Mouse (Mus musculus): ENCODE data around the gene Olfr95. TPM values are rescaled to one million over a fixed set of nuclear protein-coding genes. Genes with fewer than 3 reads are reported as not detected.
"Not testable (repeated sequence)": the region's sequence is repeated elsewhere in the genome, so short reads cannot be mapped to it uniquely, and the experiment has no call there.

The Olfr95 gene
- not detected in 2 replicates for polyA plus RNA-seq (2016; fragmentation: Nextera tagmentation; extraction: Ambion mirVana)

DNA sequence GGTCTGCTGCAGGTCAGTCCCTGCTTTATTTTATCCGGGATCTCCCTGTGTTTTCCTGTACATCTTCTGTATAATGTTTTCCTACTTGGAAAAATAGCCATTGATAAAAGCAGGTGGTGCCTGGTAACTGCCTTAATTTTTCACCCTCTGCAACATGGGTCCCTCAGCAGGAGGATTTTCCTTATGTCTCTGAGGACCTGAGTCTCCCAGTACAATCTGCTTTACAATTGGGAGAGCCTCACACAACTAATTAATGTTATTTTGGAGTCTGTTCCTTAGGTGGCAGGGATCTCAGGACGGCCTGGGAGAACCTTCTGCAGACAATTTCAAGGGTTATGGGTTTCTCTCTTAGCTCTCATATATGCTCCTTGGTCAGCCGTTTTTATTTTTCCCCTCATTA, at the start of gene Olfr95:
Gene Olfr95, minus strand, starts transcription at position 101 of the 400 bp plus-strand sequence.
- no peak for ATAC-seq (ENCODE audit: insufficient number of reproducible peaks, insufficient read depth, low FRiP score, low TSS enrichment)
- H3K4me1 ChIP-seq, result no peaks in the 10 kb centered on the region
- H3K4me2 ChIP-seq (replicated peaks), result no peak within 1 kb of the TSS
- no peaks in the 10 kb centered on the region for H3K36me3 ChIP-seq
- no peak within 1 kb of the TSS for H3K27ac ChIP-seq
- peaks cover 5% of the 10 kb centered on the region; the same call in 1 of the 2 replicates for H3K9me3 ChIP-seq
- H3K4me3 ChIP-seq, result no peak within 1 kb of the TSS
- no peak within 1 kb of the TSS for H3K9ac ChIP-seq
- peaks cover 25% of the 10 kb centered on the region for H3K27me3 ChIP-seq
- WGBS, result 65% methylated on average over 3 of the region's 3 CpGs

GRCm38 (mm10) chr17:37250544-37250943, 37.6 kb upstream of the Olfr95 start:
- H3K27ac ChIP-seq, result no peak overlapping the region
- H3K27me3 ChIP-seq, result no peaks in the 10 kb centered on the region
- WGBS, result 13% methylated on average over 1 of the region's 1 CpGs
- H3K9ac ChIP-seq, result no peak overlapping the region
- no peaks in the 10 kb centered on the region for H3K4me1 ChIP-seq
- H3K36me3 ChIP-seq, result no peaks in the 10 kb centered on the region
- no peak for ATAC-seq (ENCODE audit: insufficient number of reproducible peaks, insufficient read depth, low FRiP score, low TSS enrichment)
- no peak overlapping the region for H3K4me2 ChIP-seq (replicated peaks)
- no peaks in the 10 kb centered on the region for H3K9me3 ChIP-seq
- H3K4me3 ChIP-seq, result no peak overlapping the region

GRCm38 (mm10) chr17:37249460-37249859, 36.5 kb upstream of the Olfr95 start:
- no peaks in the 10 kb centered on the region for H3K36me3 ChIP-seq
- no peak overlapping the region for H3K27ac ChIP-seq
- ATAC-seq (ENCODE audit: insufficient number of reproducible peaks, insufficient read depth, low FRiP score, low TSS enrichment), result no peak

DNA sequence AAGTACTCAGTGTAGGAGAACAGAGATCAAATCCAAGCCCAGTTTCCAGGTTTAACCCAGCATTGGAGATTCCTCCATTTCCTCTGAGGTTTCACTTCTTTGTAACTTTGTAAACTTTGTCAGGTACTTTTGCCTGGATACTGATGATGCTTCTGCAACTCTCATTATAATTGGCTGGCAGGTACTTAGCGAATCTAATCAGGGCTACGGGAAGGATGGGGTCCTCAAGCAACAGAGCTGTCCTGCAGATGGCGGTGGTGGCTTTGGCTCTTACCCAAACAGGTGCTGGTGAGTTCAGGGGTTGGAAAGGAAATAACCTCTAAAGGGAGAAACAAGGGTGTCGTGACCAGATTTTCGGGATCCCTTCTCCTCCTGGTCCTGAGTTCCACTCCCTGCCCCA, 33.8 kb upstream of the Olfr95 start:
- Histone ChIP-seq H3K4me3 (no peak overlapping the region), H3K9ac (no peak overlapping the region), H3K27me3 (no peaks in the 10 kb centered on the region), H3K4me1 (no peaks in the 10 kb centered on the region), H3K27ac (no peak overlapping the region), H3K36me3 (no peaks in the 10 kb centered on the region), H3K9me3 (no peaks in the 10 kb centered on the region), H3K4me2 (replicated peaks) (no peak overlapping the region)
- WGBS, result 36% methylated on average over 5 of the region's 5 CpGs
- no peak for ATAC-seq (ENCODE audit: insufficient number of reproducible peaks, insufficient read depth, low FRiP score, low TSS enrichment)

More at GRCm38 (mm10) chr17:37249460-37249859, 36.5 kb upstream of the Olfr95 start:
- Histone ChIP-seq H3K27me3 (no peaks in the 10 kb centered on the region), H3K9ac (no peak overlapping the region), H3K4me3 (no peak overlapping the region), H3K4me1 (no peaks in the 10 kb centered on the region), H3K4me2 (replicated peaks) (no peak overlapping the region), H3K9me3 (no peaks in the 10 kb centered on the region)

DNA sequence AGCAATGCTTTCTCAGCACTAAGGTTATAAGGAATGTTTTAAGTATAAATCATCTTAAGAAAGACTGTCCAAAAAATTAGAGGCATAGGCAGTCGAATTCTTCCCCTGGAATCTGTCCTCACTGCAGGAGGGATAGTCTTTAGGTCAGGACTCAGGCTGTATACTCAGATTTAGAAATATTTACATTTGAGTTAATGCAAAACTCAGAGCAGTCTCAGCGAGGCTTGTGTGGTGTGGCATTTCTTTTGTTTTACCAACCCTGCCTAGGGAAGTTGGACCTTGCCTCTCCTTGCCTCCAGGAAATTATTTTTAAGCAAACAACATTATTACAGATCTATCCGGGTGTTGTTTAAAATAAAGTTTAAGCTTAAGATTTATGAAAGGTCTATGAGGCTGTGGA, 29.3 kb upstream of the Olfr95 start:
- Histone ChIP-seq H3K27me3 (no peaks in the 10 kb centered on the region), H3K36me3 (no peaks in the 10 kb centered on the region), H3K9ac (no peak overlapping the region), H3K9me3 (no peaks in the 10 kb centered on the region), H3K4me2 (replicated peaks) (no peak overlapping the region), H3K27ac (no peak overlapping the region), H3K4me3 (no peak overlapping the region), H3K4me1 (no peaks in the 10 kb centered on the region)
- WGBS, result 57% methylated on average over 3 of the region's 3 CpGs
- ATAC-seq (ENCODE audit: insufficient number of reproducible peaks, insufficient read depth, low FRiP score, low TSS enrichment), result no peak

DNA sequence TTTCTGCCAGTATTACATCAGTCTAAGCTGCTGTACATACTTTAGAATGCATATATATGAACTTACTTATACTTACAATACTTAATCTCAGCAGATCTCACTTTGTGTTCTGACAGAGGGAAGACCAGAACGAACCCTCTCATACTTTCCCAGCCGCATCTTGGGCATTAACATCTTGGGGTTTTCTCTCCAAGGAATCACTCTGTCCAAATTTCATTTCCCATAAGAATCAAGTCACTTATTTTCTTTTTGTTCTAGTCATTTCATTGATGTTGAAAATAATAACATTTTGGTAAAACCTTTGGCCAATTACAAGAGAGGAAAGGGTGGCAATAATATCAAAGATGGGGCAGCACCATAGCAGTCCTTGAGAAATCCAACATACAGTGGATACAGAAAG, 24.3 kb upstream of the Olfr95 start, which contains the start of gene Olfr97:
Gene Olfr97, minus strand, starts transcription at position 101 of the 400 bp plus-strand sequence.
- not testable (repeated sequence) for H3K27me3 ChIP-seq; H3K9me3 ChIP-seq; H3K27ac ChIP-seq; H3K4me2 ChIP-seq (replicated peaks); ATAC-seq (ENCODE audit: insufficient number of reproducible peaks, insufficient read depth, low FRiP score, low TSS enrichment); H3K9ac ChIP-seq; H3K36me3 ChIP-seq; H3K4me1 ChIP-seq; H3K4me3 ChIP-seq
- WGBS, result 91% methylated on average over 2 of the region's 2 CpGs

DNA sequence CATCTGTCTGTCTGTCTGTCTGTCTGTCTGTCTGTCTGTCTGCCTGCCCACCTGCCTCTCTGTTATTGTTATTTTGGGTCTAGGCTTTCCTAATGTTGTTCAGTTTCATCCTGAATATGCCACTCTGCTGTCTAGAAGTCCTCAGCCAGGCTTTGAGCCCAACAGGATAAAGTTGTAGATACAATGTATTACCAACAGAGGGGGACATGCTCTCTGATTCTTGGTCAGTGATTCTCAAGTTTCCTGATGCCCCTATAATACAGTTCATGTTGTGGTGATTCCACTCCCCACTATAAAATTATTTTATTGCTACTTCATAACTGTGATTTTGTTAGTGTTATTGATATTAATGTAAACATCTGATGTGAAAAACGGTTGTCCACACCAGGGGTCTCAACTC, 9.0 kb upstream of the Olfr95 start:
- Histone ChIP-seq H3K36me3 (no peaks in the 10 kb centered on the region), H3K4me1 (no peaks in the 10 kb centered on the region), H3K27ac (no peak overlapping the region), H3K4me2 (replicated peaks) (no peak overlapping the region), H3K9me3 (peaks cover 5% of the 10 kb centered on the region; the same call in 1 of the 2 replicates), H3K4me3 (no peak overlapping the region), H3K27me3 (no peaks in the 10 kb centered on the region), H3K9ac (no peak overlapping the region)
- whole genome bisulfite sequencing, result 35% methylated on average over 1 of the region's 1 CpGs
- no peak for ATAC-seq (ENCODE audit: insufficient number of reproducible peaks, insufficient read depth, low FRiP score, low TSS enrichment)

DNA sequence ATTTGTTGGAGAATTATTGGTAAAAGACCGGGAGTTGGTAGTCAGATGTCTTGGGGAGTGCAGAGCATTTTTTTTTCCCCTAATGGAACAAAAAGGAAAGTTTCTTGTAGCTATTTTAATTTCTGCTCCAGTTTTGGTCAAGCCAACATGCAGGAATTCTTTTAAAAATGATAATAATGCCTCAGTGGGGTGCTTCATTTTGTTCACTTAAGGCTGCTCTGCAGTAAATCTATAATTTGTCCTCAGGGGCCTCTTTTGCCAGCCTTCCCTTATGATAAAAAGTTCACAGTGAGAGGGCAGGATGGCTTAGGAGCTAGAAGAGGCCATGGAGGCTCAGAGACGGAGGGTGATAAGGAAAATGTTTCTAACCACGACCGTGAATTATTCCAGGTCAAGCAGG, 6.9 kb upstream of the Olfr95 start, which contains the start of gene Olfr96:
Gene Olfr96, plus strand, starts transcription at position 301 of the 400 bp plus-strand sequence.
- WGBS, result 66% methylated on average over 4 of the region's 4 CpGs
- no peak within 1 kb of the TSS for H3K9ac ChIP-seq

DNA sequence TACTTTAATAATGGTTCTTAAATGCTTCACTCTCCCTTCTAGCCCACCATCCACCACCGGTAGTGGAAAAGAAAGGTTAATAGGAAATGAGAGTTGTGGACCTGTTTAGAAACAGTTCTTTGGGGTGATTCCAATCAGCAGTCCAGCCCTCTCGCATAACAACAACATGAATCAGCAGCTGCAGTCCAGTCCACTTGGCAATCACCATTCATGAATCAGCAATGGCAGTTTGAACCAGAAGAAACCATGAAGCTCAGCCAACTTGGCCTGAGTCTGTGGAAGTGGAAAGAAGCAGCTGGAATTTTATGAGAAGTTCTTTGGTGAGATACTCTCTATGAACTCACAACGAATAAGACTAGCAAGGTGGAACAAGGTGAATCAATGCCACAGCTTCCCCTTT, 5.6 kb upstream of the Olfr95 start:
- H3K36me3 ChIP-seq, result no peaks in the 10 kb centered on the region
- ATAC-seq (ENCODE audit: insufficient number of reproducible peaks, insufficient read depth, low FRiP score, low TSS enrichment), result no peak
- no peaks in the 10 kb centered on the region for H3K27me3 ChIP-seq
- peaks cover 5% of the 10 kb centered on the region; the same call in 1 of the 2 replicates for H3K9me3 ChIP-seq
- WGBS, result 82% methylated on average over 3 of the region's 3 CpGs
- no peak overlapping the region for H3K9ac ChIP-seq
- H3K4me2 ChIP-seq (replicated peaks), result no peak overlapping the region
- H3K4me3 ChIP-seq, result no peak overlapping the region
- no peaks in the 10 kb centered on the region for H3K4me1 ChIP-seq
- H3K27ac ChIP-seq, result no peak overlapping the region

More for the DNA sequence above, 6.9 kb upstream of the Olfr95 start, which contains the start of gene Olfr96:
- no peak within 1 kb of the TSS for H3K4me2 ChIP-seq (replicated peaks)
- H3K27me3 ChIP-seq, result no peaks in the 10 kb centered on the region
- peaks cover 5% of the 10 kb centered on the region; the same call in 1 of the 2 replicates for H3K9me3 ChIP-seq
- no peaks in the 10 kb centered on the region for H3K4me1 ChIP-seq
- no peaks in the 10 kb centered on the region for H3K36me3 ChIP-seq
- no peak within 1 kb of the TSS for H3K4me3 ChIP-seq
- no peak within 1 kb of the TSS for H3K27ac ChIP-seq
- no peak for ATAC-seq (ENCODE audit: insufficient number of reproducible peaks, insufficient read depth, low FRiP score, low TSS enrichment)

DNA sequence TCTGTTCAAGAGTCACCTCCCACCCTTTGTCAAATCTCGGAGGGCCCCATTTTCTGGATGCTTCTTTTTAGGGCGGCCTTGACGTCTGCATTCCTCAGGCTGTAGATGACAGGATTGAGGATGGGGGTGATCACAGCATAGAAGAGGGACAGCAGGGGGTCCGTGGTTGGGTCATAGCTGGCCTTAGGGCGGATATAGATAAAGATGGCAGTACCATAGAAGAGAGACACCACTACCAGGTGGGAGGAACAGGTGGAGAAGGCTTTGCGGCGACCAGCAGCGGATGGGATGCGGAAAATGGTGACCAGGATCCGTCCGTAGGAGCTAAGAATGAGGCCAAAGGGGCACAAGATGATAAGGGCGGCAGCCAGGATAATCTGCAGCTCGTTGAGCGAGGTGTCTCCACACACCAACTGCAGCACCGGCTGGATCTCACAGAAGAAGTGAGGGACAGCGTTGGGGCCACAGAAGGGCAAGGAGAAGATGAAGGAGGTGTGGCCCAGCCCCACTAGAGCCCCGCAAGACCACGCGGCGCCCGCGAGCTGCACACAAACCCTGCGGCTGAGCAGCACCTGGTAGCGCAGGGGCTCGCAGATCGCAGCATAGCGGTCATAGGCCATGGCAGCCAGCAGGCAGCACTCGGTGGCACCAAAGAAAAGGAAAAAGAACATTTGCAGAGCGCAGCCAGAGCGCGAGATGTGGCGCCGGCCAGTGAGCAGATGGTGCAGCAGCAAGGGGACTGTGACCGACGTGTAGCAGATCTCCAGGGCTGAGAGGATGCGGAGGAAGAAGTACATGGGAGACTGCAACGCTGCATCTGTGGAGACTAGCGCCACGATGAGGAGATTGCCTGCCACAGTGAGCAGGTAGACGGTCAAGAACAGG, 1.8 kb downstream of the Olfr95 start:
- Histone ChIP-seq H3K36me3 (no peaks in the 10 kb centered on the region), H3K4me3 (peak overlapping the region; percentile 16), H3K4me2 (replicated peaks) (peak overlapping the region; percentile 42), H3K27me3 (peaks cover 25% of the 10 kb centered on the region), H3K27ac (no peak overlapping the region), H3K9ac (no peak overlapping the region), H3K9me3 (no peaks in the 10 kb centered on the region), H3K4me1 (no peaks in the 10 kb centered on the region)
- WGBS, result 16% methylated on average over 40 of the region's 40 CpGs
- ATAC-seq (ENCODE audit: insufficient number of reproducible peaks, insufficient read depth, low FRiP score, low TSS enrichment), result no peak

GRCm38 (mm10) chr17:37203917-37204236, 9.0 kb downstream of the Olfr95 start:
- WGBS, result 29% methylated on average over 3 of the region's 3 CpGs
- no peak overlapping the region for H3K4me2 ChIP-seq (replicated peaks)
- no peaks in the 10 kb centered on the region for H3K27me3 ChIP-seq
- H3K9me3 ChIP-seq, result no peaks in the 10 kb centered on the region
- H3K36me3 ChIP-seq, result no peaks in the 10 kb centered on the region
- no peak overlapping the region for H3K4me3 ChIP-seq
- H3K9ac ChIP-seq, result no peak overlapping the region
- no peaks in the 10 kb centered on the region for H3K4me1 ChIP-seq
- ATAC-seq (ENCODE audit: insufficient number of reproducible peaks, insufficient read depth, low FRiP score, low TSS enrichment), result 0 out of 2 replicates have a peak, but pooled peaks have one; percentile 10
- H3K27ac ChIP-seq, result no peak overlapping the region

DNA sequence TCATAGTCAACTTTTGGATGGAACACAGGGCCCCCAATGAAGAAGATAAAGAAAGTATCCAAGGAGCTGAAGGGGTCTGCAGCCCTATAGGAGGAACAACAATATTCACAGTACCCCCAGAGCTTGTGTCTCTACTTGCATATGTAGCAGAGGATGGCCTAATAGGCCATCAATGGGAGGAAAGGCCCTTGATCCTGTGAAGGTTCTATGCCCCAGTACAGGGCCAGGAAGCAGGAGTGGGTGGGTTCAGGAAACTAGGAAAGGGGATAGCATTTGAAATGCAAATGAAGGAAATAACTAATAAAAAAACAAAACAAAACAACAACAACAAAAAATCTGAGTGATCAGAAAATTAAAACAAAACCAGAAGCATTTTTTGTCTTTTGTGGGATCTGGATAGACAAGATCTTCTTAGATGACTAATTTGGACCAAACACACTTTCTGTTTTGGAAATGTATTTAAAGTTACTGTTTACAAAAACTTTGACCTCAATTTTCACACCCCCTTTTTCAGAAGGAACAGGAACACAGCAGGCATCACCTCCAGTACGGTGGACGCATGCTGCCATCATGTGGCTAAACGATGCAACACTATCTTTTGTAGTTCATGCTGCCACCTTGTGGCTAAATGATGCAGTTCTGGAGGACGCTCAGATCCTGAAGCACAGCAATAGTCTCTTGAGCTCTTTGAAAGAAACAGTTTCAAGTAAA, 9.6 kb downstream of the Olfr95 start:
- ATAC-seq (ENCODE audit: insufficient number of reproducible peaks, insufficient read depth, low FRiP score, low TSS enrichment), result peak; percentile 28; the same call in 1 of the 2 replicates
- no peaks in the 10 kb centered on the region for H3K4me1 ChIP-seq
- H3K9ac ChIP-seq, result no peak overlapping the region
- no peak overlapping the region for H3K4me3 ChIP-seq
- no peaks in the 10 kb centered on the region for H3K9me3 ChIP-seq
- no peak overlapping the region for H3K27ac ChIP-seq
- H3K4me2 ChIP-seq (replicated peaks), result no peak overlapping the region
- H3K27me3 ChIP-seq, result peaks cover 4% of the 10 kb centered on the region
- under 1% methylated on average over 4 of the region's 4 CpGs for WGBS
- no peaks in the 10 kb centered on the region for H3K36me3 ChIP-seq

Data from embryonic facial prominence, embryonic 12.5 days (tissue).